Mouse (Mus musculus): ENCODE results near the gene Nuak2.

The Nuak2 gene

GRCm38 (mm10) chr1:132296051-132296450 is 19.9 kb upstream of the Nuak2 start:
- peak; percentile 63 for DNase-seq (ENCODE audit: extremely low read depth, insufficient read length, low spot score)

GRCm38 (mm10) chr1:132298425-132298800 is 17.5 kb upstream of the Nuak2 start, which contains the start of gene Klhdc8a:
Gene Klhdc8a (plus strand): TSS chr1:132298626.
- DNase-seq (ENCODE audit: extremely low read depth, insufficient read length, low spot score): peak; percentile 84

GRCm38 (mm10) chr1:132298801-132299464 is 17.0 kb upstream of the Nuak2 start:
- peak; percentile 65 for DNase-seq (ENCODE audit: extremely low read depth, insufficient read length, low spot score)

GRCm38 (mm10) chr1:132299744-132300143 is 16.2 kb upstream of the Nuak2 start:
- no peak for DNase-seq (ENCODE audit: extremely low read depth, insufficient read length, low spot score)

- no peak for DNase-seq (ENCODE audit: extremely low read depth, insufficient read length, low spot score)
Measured at GRCm38 (mm10) chr1:132301242-132301641, 14.7 kb upstream of the Nuak2 start.

- no peak for DNase-seq (ENCODE audit: extremely low read depth, insufficient read length, low spot score)
Measured at GRCm38 (mm10) chr1:132302341-132302866, 13.5 kb upstream of the Nuak2 start.

- DNase-seq (ENCODE audit: extremely low read depth, insufficient read length, low spot score): no peak
Measured at GRCm38 (mm10) chr1:132304618-132305214, 11.2 kb upstream of the Nuak2 start.

GRCm38 (mm10) chr1:132306160-132306559 is 9.8 kb upstream of the Nuak2 start:
- DNase-seq (ENCODE audit: extremely low read depth, insufficient read length, low spot score): no peak

- DNase-seq (ENCODE audit: extremely low read depth, insufficient read length, low spot score): no peak
Measured at GRCm38 (mm10) chr1:132306808-132307207, 9.1 kb upstream of the Nuak2 start.

- DNase-seq (ENCODE audit: extremely low read depth, insufficient read length, low spot score): no peak
Measured at GRCm38 (mm10) chr1:132307962-132308361, 8.0 kb upstream of the Nuak2 start.

GRCm38 (mm10) chr1:132308674-132309073 is 7.3 kb upstream of the Nuak2 start:
- no peak for DNase-seq (ENCODE audit: extremely low read depth, insufficient read length, low spot score)

- DNase-seq (ENCODE audit: extremely low read depth, insufficient read length, low spot score): no peak
Measured at GRCm38 (mm10) chr1:132310754-132311153, 5.2 kb upstream of the Nuak2 start.

- no peak for DNase-seq (ENCODE audit: extremely low read depth, insufficient read length, low spot score)
Measured at GRCm38 (mm10) chr1:132311174-132311859, 4.6 kb upstream of the Nuak2 start.

GRCm38 (mm10) chr1:132312043-132312442 is 3.9 kb upstream of the Nuak2 start:
- no peak for DNase-seq (ENCODE audit: extremely low read depth, insufficient read length, low spot score)

- DNase-seq (ENCODE audit: extremely low read depth, insufficient read length, low spot score): no peak
Measured at GRCm38 (mm10) chr1:132312703-132313102, 3.2 kb upstream of the Nuak2 start.

GRCm38 (mm10) chr1:132316625-132316994 is 684 bp downstream of the Nuak2 start:
- DNase-seq (ENCODE audit: extremely low read depth, insufficient read length, low spot score): no peak

GRCm38 (mm10) chr1:132317413-132317812 is 1.5 kb downstream of the Nuak2 start:
- peak; percentile 63 for DNase-seq (ENCODE audit: extremely low read depth, insufficient read length, low spot score)

GRCm38 (mm10) chr1:132317894-132318863 is 2.3 kb downstream of the Nuak2 start:
- no peak for DNase-seq (ENCODE audit: extremely low read depth, insufficient read length, low spot score)

GRCm38 (mm10) chr1:132319242-132319641 is 3.3 kb downstream of the Nuak2 start:
- peak; percentile 81 for DNase-seq (ENCODE audit: extremely low read depth, insufficient read length, low spot score)

GRCm38 (mm10) chr1:132321821-132322580 is 6.1 kb downstream of the Nuak2 start:
- no peak for DNase-seq (ENCODE audit: extremely low read depth, insufficient read length, low spot score)
